Mouse (Mus musculus): ENCODE results near the gene Nmnat2.

GRCm38 (mm10) chr1:153092237-153092975 lies 137.6 kb downstream of the Nmnat2 start:
- TF ChIP-seq E2F4 (IDR thresholded peaks at IDR 0.05; ENCODE audit: insufficient read depth), result no peak
- TF ChIP-seq POLR2A (IDR thresholded peaks at IDR 0.05; ENCODE audit: insufficient read length, low read depth), result no peak
- no peak for TF ChIP-seq CEBPB (IDR thresholded peaks at IDR 0.05; ENCODE audit: insufficient read depth, poor library complexity, severe bottlenecking)
- no peak for TF ChIP-seq MYOG (IDR thresholded peaks at IDR 0.05; ENCODE audit: control insufficient read depth in 1 of 3, insufficient read depth in 1 of 3, insufficient read length in 2 of 3, low read depth in 2 of 3)
- TF ChIP-seq USF1 (IDR thresholded peaks at IDR 0.05; ENCODE audit: low read depth), result no peak
- TF ChIP-seq TCF3 (IDR thresholded peaks at IDR 0.05; ENCODE audit: insufficient read length, low read depth), result no peak
- TF ChIP-seq POLR2AphosphoS2 (IDR thresholded peaks at IDR 0.05; ENCODE audit: insufficient read length, low read depth), result no peak
- TF ChIP-seq MAX (IDR thresholded peaks at IDR 0.05; ENCODE audit: low read depth), result no peak
- no peak for TF ChIP-seq TCF12 (IDR thresholded peaks at IDR 0.05; ENCODE audit: insufficient read depth, poor library complexity, severe bottlenecking)
- no peak for TF ChIP-seq REST (IDR thresholded peaks at IDR 0.05; ENCODE audit: insufficient read depth, insufficient read length)
